ENCODE assay signal across 18 mouse cellular contexts in genomic region chr6:48060895-48061294, GRCm38 (mm10). TPM values are rescaled to one million over a fixed set of nuclear protein-coding genes. Genes with fewer than 3 reads are reported as not detected.
A peak's percentile ranks its signal among the peaks of the same experiment; 100 is the strongest.
DNase-seq lines count a peak whose midpoint lies in the region; ATAC-seq and TF ChIP-seq lines count a peak whose summit lies in the region.
"Had no signal": no experiment of that assay in that cellular context is flagged by ENCODE, and none has a peak within 500 bp of the region (broad histone marks: within the 10 kb centered on the region; RNA-seq: fewer than 3 reads in every experiment).

No protein-coding gene starts in this region.

- no peak for ATAC-seq in heart, embryonic 12.5 days (ENCODE audit: insufficient number of reproducible peaks, low FRiP score)
- peak; percentile 52; the same call in 1 of the 2 replicates for ATAC-seq in liver, embryonic 12.5 days
- ATAC-seq: forebrain, embryonic 15.5 days; intestine, embryonic 15.5 days had no signal

- TF ChIP-seq CTCF in MEL (IDR thresholded peaks at IDR 0.05 in 2 of 3, conservative IDR thresholded peaks at IDR 0.05 in 1 of 3; ENCODE audit: control insufficient read depth in 1 of 3, insufficient read depth in 1 of 3, low read depth in 2 of 3, low read length in 3 of 3, poor library complexity in 1 of 3, severe bottlenecking in 1 of 3) = no peak

- WGBS in heart, embryonic 10.5 days = 87% methylated on average over 1 of the region's 1 CpGs
- 95% methylated on average over 1 of the region's 1 CpGs for WGBS in heart, embryonic 12.5 days
- 42% methylated on average over 1 of the region's 1 CpGs for WGBS in liver, embryonic 12.5 days (ENCODE audit: insufficient replicate concordance)

- no peak overlapping the region for H3K9ac ChIP-seq in heart, embryonic 12.5 days
- no peak overlapping the region for H3K9ac ChIP-seq in MEL (ENCODE audit: control insufficient read depth, low read depth, low read length, poor library complexity, severe bottlenecking)
- no peak overlapping the region for H3K9ac ChIP-seq in liver, embryonic 12.5 days
- H3K9ac ChIP-seq: embryonic facial prominence, embryonic 15.5 days; forebrain, embryonic 15.5 days; hindbrain, embryonic 13.5 days; intestine, embryonic 15.5 days had no signal

- TF ChIP-seq POLR2A in MEL (IDR thresholded peaks at IDR 0.05; ENCODE audit: control insufficient read depth in 1 of 2, insufficient read depth in 1 of 2, low read depth in 1 of 2, low read length in 2 of 2, poor library complexity in 1 of 2) = no peak

- peaks cover 36% of the 10 kb centered on the region for H3K36me3 ChIP-seq in heart, embryonic 10.5 days
- peaks cover 44% of the 10 kb centered on the region for H3K36me3 ChIP-seq in heart, embryonic 12.5 days
- H3K36me3 ChIP-seq in MEL (ENCODE audit: control insufficient read depth in 1 of 2, insufficient read depth in 2 of 2, low read length in 2 of 2) = peaks cover 0 to 10% of the 10 kb centered on the region in 2 experiments; a peak in 3 of 4 replicates
- peaks cover 40% of the 10 kb centered on the region for H3K36me3 ChIP-seq in liver, embryonic 12.5 days

- no peak overlapping the region for H3K4me3 ChIP-seq in heart, embryonic 10.5 days
- H3K4me3 ChIP-seq in heart, embryonic 12.5 days = no peak overlapping the region
- no peak overlapping the region for H3K4me3 ChIP-seq in MEL (ENCODE audit: control insufficient read depth in 1 of 2, insufficient read depth in 1 of 2, low read depth in 2 of 2, low read length in 2 of 2)
- H3K4me3 ChIP-seq in liver, embryonic 12.5 days = no peak overlapping the region
- H3K4me3 ChIP-seq: embryonic facial prominence, embryonic 15.5 days; erythroblast, embryonic 14.5 days; forebrain, embryonic 10.5 days; forebrain, embryonic 15.5 days; heart, adult 2 months; hindbrain, embryonic 13.5 days; intestine, embryonic 15.5 days had no signal

- DNase-seq in heart, embryonic 10.5 days (ENCODE audit: low spot score) = peak; percentile 72
- peak; percentile 28 for DNase-seq in MEL (ENCODE audit: low read depth, low spot score)
- DNase-seq in gastrocnemius, adult 8-10 months (ENCODE audit: low spot score in 2 of 2) = no peak
- DNase-seq in spleen, adult 12 weeks (ENCODE audit: low spot score) = no peak
- DNase-seq: adrenal gland, postnatal 10 days; embryo, embryonic 11 days; gastrocnemius, postnatal 10 days; heart, adult 2 months; heart, postnatal 10 days; heart, postnatal 4 days had no signal

- no peak for TF ChIP-seq EP300 in MEL (IDR thresholded peaks at IDR 0.05; ENCODE audit: low read depth in 1 of 2, low read length in 2 of 2)

- H3K4me2 ChIP-seq in heart, embryonic 12.5 days = no peak overlapping the region
- peak overlapping the region; percentile 16; the same call in 1 of the 2 replicates for H3K4me2 ChIP-seq in liver, embryonic 12.5 days
- H3K4me2 ChIP-seq: embryonic facial prominence, embryonic 15.5 days; forebrain, embryonic 15.5 days; hindbrain, embryonic 13.5 days; intestine, embryonic 15.5 days had no signal

- no peaks in the 10 kb centered on the region for H3K79me2 ChIP-seq in MEL (ENCODE audit: control insufficient read depth, insufficient read depth, low read length, poor library complexity)

- no peaks in the 10 kb centered on the region; the same call in 1 of the 2 replicates for H3K27me3 ChIP-seq in heart, embryonic 10.5 days (ENCODE audit: insufficient read depth, poor library complexity, severe bottlenecking)
- H3K27me3 ChIP-seq in heart, embryonic 12.5 days (replicated peaks) = no peaks in the 10 kb centered on the region
- H3K27me3 ChIP-seq in MEL (ENCODE audit: control insufficient read depth in 1 of 2, insufficient read depth in 2 of 2, low read length in 2 of 2) = no peaks in the 10 kb centered on the region
- no peaks in the 10 kb centered on the region for H3K27me3 ChIP-seq in liver, embryonic 12.5 days (replicated peaks)
- H3K27me3 ChIP-seq: embryonic facial prominence, embryonic 15.5 days; forebrain, embryonic 15.5 days; hindbrain, embryonic 13.5 days; intestine, embryonic 15.5 days had no signal

- no peaks in the 10 kb centered on the region for H3K9me3 ChIP-seq in heart, embryonic 10.5 days
- no peaks in the 10 kb centered on the region for H3K9me3 ChIP-seq in heart, embryonic 12.5 days (replicated peaks)
- H3K9me3 ChIP-seq in MEL (replicated peaks; ENCODE audit: insufficient read depth, low read length) = no peaks in the 10 kb centered on the region
- H3K9me3 ChIP-seq in liver, embryonic 12.5 days (replicated peaks) = no peaks in the 10 kb centered on the region
- H3K9me3 ChIP-seq: embryonic facial prominence, embryonic 15.5 days; forebrain, embryonic 10.5 days; forebrain, embryonic 15.5 days; hindbrain, embryonic 13.5 days; intestine, embryonic 15.5 days had no signal

- no peak for TF ChIP-seq RAD21 in MEL (IDR thresholded peaks at IDR 0.05; ENCODE audit: low read depth, low read length)

- H3K4me1 ChIP-seq in heart, embryonic 10.5 days = no peaks in the 10 kb centered on the region
- no peaks in the 10 kb centered on the region for H3K4me1 ChIP-seq in heart, embryonic 12.5 days (replicated peaks)
- H3K4me1 ChIP-seq in MEL (ENCODE audit: control insufficient read depth in 1 of 2, insufficient read depth in 2 of 2, low read length in 2 of 2) = peaks cover 1 to 6% of the 10 kb centered on the region in 2 experiments; a peak in 2 of 4 replicates
- peaks cover 24% of the 10 kb centered on the region for H3K4me1 ChIP-seq in liver, embryonic 12.5 days
- H3K4me1 ChIP-seq: embryonic facial prominence, embryonic 15.5 days; forebrain, embryonic 10.5 days; forebrain, embryonic 15.5 days; hindbrain, embryonic 13.5 days; intestine, embryonic 15.5 days had no signal

- no peak overlapping the region for H3K27ac ChIP-seq in heart, embryonic 10.5 days
- no peak overlapping the region for H3K27ac ChIP-seq in heart, embryonic 12.5 days (ENCODE audit: poor library complexity, severe bottlenecking)
- no peak overlapping the region for H3K27ac ChIP-seq in MEL (ENCODE audit: control insufficient read depth, low read depth, low read length)
- no peak overlapping the region for H3K27ac ChIP-seq in liver, embryonic 12.5 days
- H3K27ac ChIP-seq: embryonic facial prominence, embryonic 15.5 days; forebrain, embryonic 10.5 days; forebrain, embryonic 15.5 days; heart, adult 2 months; hindbrain, embryonic 13.5 days; intestine, embryonic 15.5 days had no signal

TF ChIP-seq in MEL, 35 proteins besides CTCF, POLR2A, EP300 and RAD21:
- TF ChIP-seq JUND (IDR thresholded peaks at IDR 0.05; ENCODE audit: low read depth, low read length) (no peak), ZKSCAN1 (IDR thresholded peaks at IDR 0.05; ENCODE audit: low read depth, low read length) (no peak), MAX (IDR thresholded peaks at IDR 0.05; ENCODE audit: low read length) (no peak), SIN3A (IDR thresholded peaks at IDR 0.05; ENCODE audit: low read length) (no peak), TAL1 (IDR thresholded peaks at IDR 0.05; ENCODE audit: low read length) (peak; percentile 10; the same call in 1 of the 2 replicates), GATA1 (IDR thresholded peaks at IDR 0.05; ENCODE audit: low read depth, low read length) (0 out of 2 replicates have a peak, but pooled peaks have one; percentile 16), BHLHE40 (IDR thresholded peaks at IDR 0.05; ENCODE audit: borderline replicate concordance, low read depth, low read length) (no peak), CHD1 (IDR thresholded peaks at IDR 0.05; ENCODE audit: low read depth, low read length) (no peak), ZC3H11A (IDR thresholded peaks at IDR 0.05; ENCODE audit: low read depth, low read length) (no peak), MEF2A (IDR thresholded peaks at IDR 0.05; ENCODE audit: extremely low read depth, insufficient replicate concordance, low read depth, low read length, poor library complexity, severe bottlenecking) (no peak), TBP (IDR thresholded peaks at IDR 0.05; ENCODE audit: low read depth, low read length) (no peak), USF2 (IDR thresholded peaks at IDR 0.05; ENCODE audit: borderline replicate concordance in 1 of 2, insufficient read depth in 1 of 2, low read depth in 1 of 2, low read length in 2 of 2) (no peak)
TF ChIP-seq in MEL: peak in this region for 2.

RNA-seq across cellular contexts. Expression of gene Zfp777, which starts 12.2 kb away (rescaled TPM):
- polyA plus RNA-seq in heart, embryonic 10.5 days (2016; fragmentation: Nextera tagmentation; extraction: Ambion mirVana) = 4.7 and 8.0 TPM in 2 replicates
- polyA plus RNA-seq in heart, embryonic 12.5 days (2016; fragmentation: Nextera tagmentation; extraction: Ambion mirVana) = 3.9 and 4.9 TPM in 2 replicates
- 16.3 and 20.4 TPM in 2 replicates for total RNA-seq in MEL (2012; rRNA removed)
- polyA plus RNA-seq in MEL (2012; ENCODE audit: insufficient read depth in 1 of 2, insufficient read length in 2 of 2, low read depth in 1 of 2, low replicate concordance in 2 of 2, missing spikeins in 1 of 2) = 10 to 100 TPM in 1 of 2 experiments, not detected in 1; 32.4 TPM
- polyA plus RNA-seq in liver, embryonic 12.5 days (2016; fragmentation: Nextera tagmentation; extraction: Ambion mirVana) = 4.9 and 5.5 TPM in 2 replicates
- 10 to 100 TPM; 20.6 to 24.3 (median 22.9) TPM for total RNA-seq in gastrocnemius, adult 8-10 months (2022)

RNA-seq across cellular contexts. Expression of gene Zfp746, which starts 25.5 kb away (rescaled TPM):
- polyA plus RNA-seq in heart, embryonic 10.5 days (2016; fragmentation: Nextera tagmentation; extraction: Ambion mirVana) = 11.0 and 18.0 TPM in 2 replicates
- polyA plus RNA-seq in heart, embryonic 12.5 days (2016; fragmentation: Nextera tagmentation; extraction: Ambion mirVana) = 12.8 and 15.3 TPM in 2 replicates
- 13.5 and 17.8 TPM in 2 replicates for total RNA-seq in MEL (2012; rRNA removed)
- polyA plus RNA-seq in MEL (2012; ENCODE audit: insufficient read depth in 1 of 2, insufficient read length in 2 of 2, low read depth in 1 of 2, low replicate concordance in 2 of 2, missing spikeins in 1 of 2) = 10 to 100 TPM in 1 of 2 experiments, not detected in 1; 22.1 TPM
- 10.4 and 10.5 TPM in 2 replicates for polyA plus RNA-seq in liver, embryonic 12.5 days (2016; fragmentation: Nextera tagmentation; extraction: Ambion mirVana)
- 10 to 100 TPM in 2 of 4 experiments, 1 to 10 TPM in 2; 8.5 to 12.9 (median 10.0) TPM for total RNA-seq in gastrocnemius, adult 8-10 months (2022)

Comparison
In these comparisons a context has a peak if more than half of its experiments do, and no peak if none do; other contexts are left out.
1. DNase-seq: peak in heart, embryonic 10.5 days (single experiment) and MEL (single experiment); none in gastrocnemius, adult 8-10 months (0 of 2) and spleen, adult 12 weeks (single experiment).